Mouse (Mus musculus): ENCODE measurements around the gene Zfp641.

The Zfp641 gene

GRCm38 (mm10) chr15:98295628-98296551, at the start of gene Zfp641:
Zfp641 (minus strand) TSS chr15:98296161.
- in situ Hi-C loops (cut with MboI, MseI): no loop called here

GRCm38 (mm10) chr15:98340887-98341286, 44.9 kb upstream of the Zfp641 start, which contains the start of gene Olfr284:
Olfr284 (minus strand) TSS chr15:98340987.
- in situ Hi-C loops (cut with MboI, MseI): no loop called here

- in situ Hi-C loops (cut with MboI, MseI): no loop called here
Observed at GRCm38 (mm10) chr15:98317177-98317724, 21.3 kb upstream of the Zfp641 start, which contains the start of gene Olfr285. Olfr285 (minus strand) TSS chr15:98317353.

- in situ Hi-C loops (cut with MboI, MseI): no loop called here
Observed at GRCm38 (mm10) chr15:98315703-98316102, 19.7 kb upstream of the Zfp641 start.

- in situ Hi-C loops (cut with MboI, MseI): no loop called here
Observed at GRCm38 (mm10) chr15:98293651-98294050, 2.3 kb downstream of the Zfp641 start.

- in situ Hi-C loops (cut with MboI, MseI): no loop called here
Observed at GRCm38 (mm10) chr15:98288566-98288965, 7.4 kb downstream of the Zfp641 start.

GRCm38 (mm10) chr15:98286418-98286817, 9.5 kb downstream of the Zfp641 start:
- in situ Hi-C loops (cut with MboI, MseI): no loop called here

GRCm38 (mm10) chr15:98257776-98258175, 38.2 kb downstream of the Zfp641 start:
- in situ Hi-C loops (cut with MboI, MseI): no loop called here

- in situ Hi-C loops (cut with MboI, MseI): no loop called here
Observed at GRCm38 (mm10) chr15:98257193-98257592, 38.8 kb downstream of the Zfp641 start, which contains the start of gene H1fnt. H1fnt (minus strand) TSS chr15:98257293.

GRCm38 (mm10) chr15:98256271-98256670, 39.7 kb downstream of the Zfp641 start:
- in situ Hi-C loops (cut with MboI, MseI): no loop called here
